Mouse (Mus musculus) lung, embryonic 14.5 days (tissue): ENCODE results near the gene Kctd15. TPM values are rescaled to one million over a fixed set of nuclear protein-coding genes. Genes with fewer than 3 reads are reported as not detected.

Experiments
- ATAC-seq: fragments of 200-750 bp; cut with Nextera tagmentation; 2 replicates; pipeline ENCODE4 v1.8.0; 2017; ENCODE audit warnings: mild to moderate bottlenecking, moderate TSS enrichment, moderate library complexity; ENCODE audit not compliant: insufficient read depth
- DNase-seq: peaks from one replicate; pipeline ENCODE4 v3.0.0-alpha.2; 2015
- H3K27ac ChIP-seq: fragments of 300-500 bp; sonication (generic); 2 replicates; pipeline ENCODE4 v1.5.1; 2014; ENCODE audit warnings: low read depth, mild to moderate bottlenecking, moderate library complexity
- H3K27me3 ChIP-seq: fragments of 300-500 bp; sonication (generic); 2 replicates; pipeline ENCODE4 v1.6.1; 2014; ENCODE audit warnings: low read length, control low read depth; ENCODE audit not compliant: insufficient read depth
- H3K36me3 ChIP-seq: fragments of 300-500 bp; sonication (generic); 2 replicates; pipeline ENCODE4 v1.6.1; 2014; ENCODE audit warnings: control low read depth; ENCODE audit not compliant: insufficient read depth
- H3K4me1 ChIP-seq: fragments of 300-500 bp; sonication (generic); 2 replicates; pipeline ENCODE4 v1.6.1; 2014; ENCODE audit warnings: antibody characterized with exemption, control low read depth; ENCODE audit not compliant: insufficient read depth
- H3K4me2 ChIP-seq: fragments of 300-500 bp; sonication (generic); 2 replicates; pipeline ENCODE4 v1.6.1; 2014; ENCODE audit warnings: mild to moderate bottlenecking
- H3K4me3 ChIP-seq: fragments of 300-500 bp; sonication (generic); 2 replicates; pipeline ENCODE4 v1.5.1; 2014; ENCODE audit warnings: low read depth, low read length
- H3K9ac ChIP-seq: fragments of 300-500 bp; sonication (generic); 2 replicates; pipeline ENCODE4 v1.6.1; 2014
- H3K9me3 ChIP-seq: fragments of 300-500 bp; sonication (generic); 2 replicates; pipeline ENCODE4 v1.6.1; 2016; ENCODE audit warnings: low read depth, low read length, control low read depth
- CTCF ChIP-seq: IDR thresholded peaks from 2 replicates; pipeline ENCODE4 v1.5.1; 2016; ENCODE audit warnings: antibody characterized with exemption, low read depth
- WGBS: fragments of 180-500 bp; shearing (Covaris S2); extraction: QIAGEN DNeasy Blood & Tissue Kit; methylation state at CpG from one replicate; pipeline ENCODE4 v1.1.7; 2014; 5-methylcytosine and 5-hydroxymethylcytosine counted together
- polyA plus RNA-seq: library from polyadenylated mRNA; unstranded; fragments of >200 nt; fragmentation: Nextera tagmentation; extraction: Ambion mirVana; gene quantifications from 2 replicates; pipeline ENCODE4 v1.2.1, GENCODE M21; 2014

Kctd15 gene
- 11.0 and 11.4 TPM in 2 replicates for polyA plus RNA-seq

DNA sequence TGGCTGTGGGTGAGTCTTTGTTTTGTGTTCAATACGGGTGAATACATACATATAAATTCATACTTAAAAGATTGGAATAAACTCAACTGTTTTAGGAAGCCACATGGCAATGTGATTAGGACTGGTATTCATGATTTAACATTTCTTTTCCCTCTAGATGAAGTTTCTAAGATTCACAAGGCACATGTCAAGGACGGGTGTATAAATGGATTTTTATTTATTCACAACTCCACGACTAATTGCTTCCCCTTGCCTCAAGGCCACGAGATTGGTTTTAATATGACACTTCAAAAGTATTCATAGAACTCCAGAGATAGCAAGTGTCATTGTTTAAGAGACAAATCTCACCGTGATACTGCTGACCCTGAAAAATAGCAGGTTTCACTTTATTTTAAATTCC, at the start of gene Kctd15:
Gene Kctd15, minus strand, starts transcription at position 101 of the 400 bp plus-strand sequence.
- TF ChIP-seq CTCF, result no peak
- Histone ChIP-seq H3K4me3 (peak within 1 kb of the TSS; percentile 76), H3K27ac (peak within 1 kb of the TSS; percentile 99; the same call in 1 of the 2 replicates), H3K36me3 (no peaks in the 10 kb centered on the region), H3K4me2 (peak within 1 kb of the TSS; percentile 80), H3K9ac (peak within 1 kb of the TSS; percentile 94), H3K27me3 (no peaks in the 10 kb centered on the region), H3K9me3 (no peaks in the 10 kb centered on the region), H3K4me1 (no peaks in the 10 kb centered on the region)
- DNase-seq (no peak), ATAC-seq (no peak)
- 61% methylated on average over 5 of the region's 5 CpGs for WGBS

DNA sequence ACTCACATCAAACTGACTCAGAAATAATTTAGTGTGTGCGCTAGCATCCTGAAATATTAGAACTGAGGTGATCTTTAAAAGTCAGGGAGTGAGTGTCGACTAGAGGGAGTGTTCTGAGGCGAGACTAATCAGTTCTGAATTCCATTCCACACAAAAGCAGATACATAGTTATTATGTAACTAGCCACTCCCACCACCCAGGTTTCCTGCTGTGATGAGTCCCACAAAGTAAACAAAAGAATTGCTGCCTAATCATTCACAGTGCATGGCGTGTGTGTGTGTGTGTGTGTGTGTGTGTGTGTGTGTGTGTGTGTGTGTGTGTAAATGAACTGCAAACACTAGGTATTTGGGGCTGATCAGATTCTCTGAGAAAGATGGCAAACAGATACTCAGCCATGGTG, 47.9 kb upstream of the Kctd15 start:
- TF ChIP-seq CTCF, result no peak
- 36% methylated on average over 4 of the region's 4 CpGs for WGBS

DNA sequence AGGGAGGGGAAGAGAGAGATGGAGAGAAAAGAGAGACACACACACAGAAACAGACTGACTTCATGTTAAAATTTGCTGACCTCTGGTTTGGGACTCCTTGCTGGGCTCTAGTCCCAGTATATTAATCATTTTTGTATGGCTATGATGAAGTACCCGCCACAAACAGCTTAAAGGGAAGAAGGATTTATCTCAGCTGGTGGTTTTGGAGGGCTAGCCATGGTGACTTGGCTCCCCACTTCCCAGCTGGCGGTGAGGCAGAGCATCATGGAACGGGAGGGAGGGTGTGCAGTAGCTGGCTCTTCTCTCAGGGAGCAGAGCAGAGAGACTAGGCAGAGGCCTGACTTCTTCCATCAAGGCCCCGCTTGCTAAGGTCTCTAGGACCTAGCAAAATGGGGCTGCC, 46.9 kb upstream of the Kctd15 start:
- H3K36me3 ChIP-seq, result no peaks in the 10 kb centered on the region
- no peaks in the 10 kb centered on the region for H3K4me1 ChIP-seq
- ATAC-seq (peak; percentile 71; the same call in 1 of the 2 replicates), DNase-seq (peak; percentile 74)
- 34% methylated on average over 4 of the region's 4 CpGs for WGBS
- peaks cover 11% of the 10 kb centered on the region; the same call in 1 of the 2 replicates for H3K27me3 ChIP-seq
- no peak overlapping the region for H3K27ac ChIP-seq
- H3K4me2 ChIP-seq, result no peak overlapping the region
- TF ChIP-seq CTCF, result no peak
- H3K9me3 ChIP-seq, result no peaks in the 10 kb centered on the region
- H3K9ac ChIP-seq, result no peak overlapping the region
- no peak overlapping the region for H3K4me3 ChIP-seq

More for the DNA sequence above, 47.9 kb upstream of the Kctd15 start:
- H3K9ac ChIP-seq, result no peak overlapping the region
- no peaks in the 10 kb centered on the region for H3K4me1 ChIP-seq
- no peak overlapping the region for H3K27ac ChIP-seq
- DNase-seq, result no peak
- peaks cover 7% of the 10 kb centered on the region; the same call in 1 of the 2 replicates for H3K27me3 ChIP-seq
- H3K4me2 ChIP-seq, result no peak overlapping the region
- ATAC-seq, result no peak
- H3K9me3 ChIP-seq, result no peaks in the 10 kb centered on the region
- no peaks in the 10 kb centered on the region for H3K36me3 ChIP-seq
- H3K4me3 ChIP-seq, result no peak overlapping the region

DNA sequence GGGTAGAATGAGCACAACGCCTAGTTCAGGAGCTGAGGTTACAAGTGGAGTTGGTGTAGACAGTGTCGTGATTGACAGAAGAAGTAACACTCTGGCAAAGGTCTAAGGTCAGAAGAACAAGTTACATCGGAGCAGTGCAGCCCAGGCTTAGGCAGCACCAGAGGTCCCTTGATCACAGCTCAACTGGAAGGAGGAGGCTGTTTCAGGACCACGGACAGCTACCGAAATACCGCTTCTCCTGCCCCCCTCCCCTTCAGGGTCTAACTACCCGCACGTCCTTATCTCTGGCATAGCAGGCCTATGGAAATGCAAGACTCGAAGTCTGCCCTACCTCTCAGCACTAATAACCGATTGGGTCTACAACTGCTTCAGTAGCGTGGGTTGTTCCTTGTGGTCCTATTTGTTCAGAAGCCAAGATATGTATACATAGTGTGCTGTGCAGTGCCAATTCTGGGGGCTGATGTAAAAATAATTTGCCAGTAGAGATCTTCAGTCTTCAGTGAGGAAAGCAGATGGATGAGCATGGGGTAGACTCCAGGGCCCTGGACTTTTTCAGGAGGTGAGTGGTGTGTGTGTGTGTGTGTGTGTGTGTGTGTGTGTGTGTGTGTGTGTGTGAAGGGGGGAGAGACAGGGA, 46.3 kb upstream of the Kctd15 start:
- TF ChIP-seq CTCF, result no peak
- no peak overlapping the region for H3K9ac ChIP-seq
- no peak overlapping the region for H3K4me2 ChIP-seq
- no peaks in the 10 kb centered on the region for H3K4me1 ChIP-seq
- ATAC-seq (peak; percentile 52), DNase-seq (peak; percentile 90)
- no peak overlapping the region for H3K27ac ChIP-seq
- peaks cover 11% of the 10 kb centered on the region; the same call in 1 of the 2 replicates for H3K27me3 ChIP-seq
- H3K9me3 ChIP-seq, result no peaks in the 10 kb centered on the region
- H3K4me3 ChIP-seq, result no peak overlapping the region
- no peaks in the 10 kb centered on the region for H3K36me3 ChIP-seq
- WGBS, result 15% methylated on average over 11 of the region's 11 CpGs

DNA sequence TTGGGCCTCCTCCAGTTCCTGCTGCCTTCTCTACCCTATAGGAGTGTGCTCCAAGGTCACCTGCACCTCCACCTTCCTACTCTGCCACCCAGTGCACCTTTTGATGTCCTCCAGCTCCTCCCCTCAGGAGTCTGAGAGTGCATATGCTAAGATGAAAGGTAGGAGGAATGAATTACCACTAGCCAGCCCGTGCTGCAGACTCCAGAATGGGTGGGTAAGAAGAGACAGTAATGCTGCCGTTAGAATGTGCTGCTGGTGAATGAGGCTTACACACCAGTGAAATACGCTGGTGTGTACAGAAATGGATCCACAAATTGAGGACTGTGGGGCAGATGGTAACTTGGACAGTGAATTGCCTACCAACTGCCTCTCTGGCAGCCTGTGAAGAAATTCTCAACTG, 43.4 kb upstream of the Kctd15 start:
- ATAC-seq (no peak), DNase-seq (no peak)
- no peaks in the 10 kb centered on the region for H3K36me3 ChIP-seq
- no peak overlapping the region for H3K4me2 ChIP-seq
- H3K9me3 ChIP-seq, result no peaks in the 10 kb centered on the region
- H3K4me3 ChIP-seq, result no peak overlapping the region
- WGBS, result 63% methylated on average over 3 of the region's 3 CpGs
- H3K27ac ChIP-seq, result no peak overlapping the region
- TF ChIP-seq CTCF, result no peak
- no peaks in the 10 kb centered on the region for H3K4me1 ChIP-seq
- no peak overlapping the region for H3K9ac ChIP-seq
- peaks cover 14% of the 10 kb centered on the region; the same call in 1 of the 2 replicates for H3K27me3 ChIP-seq

DNA sequence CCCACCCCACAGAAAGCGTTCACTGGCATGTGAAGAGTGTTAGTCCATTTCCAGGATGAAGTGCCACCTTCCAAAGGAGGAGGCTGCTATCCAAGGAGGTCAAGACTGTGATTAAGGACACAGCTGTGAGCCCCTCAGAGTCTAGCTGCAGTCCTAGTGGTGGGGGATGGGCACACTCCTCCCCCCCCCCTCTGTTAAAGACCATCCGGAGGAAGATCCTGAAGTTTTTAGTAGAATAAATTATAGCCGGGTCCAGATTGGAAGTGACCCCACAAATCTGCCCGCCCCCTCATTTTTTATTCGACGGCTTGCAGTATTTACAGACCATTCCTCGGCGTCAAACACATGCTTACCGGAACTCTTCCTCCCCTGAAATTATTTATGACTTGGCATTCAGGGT, 41.7 kb upstream of the Kctd15 start:
- no peak for TF ChIP-seq CTCF
- Histone ChIP-seq H3K9me3 (no peaks in the 10 kb centered on the region), H3K4me2 (no peak overlapping the region), H3K9ac (no peak overlapping the region), H3K4me1 (no peaks in the 10 kb centered on the region), H3K27me3 (peaks cover 11% of the 10 kb centered on the region; the same call in 1 of the 2 replicates), H3K27ac (no peak overlapping the region), H3K4me3 (no peak overlapping the region), H3K36me3 (no peaks in the 10 kb centered on the region)
- WGBS, result 59% methylated on average over 9 of the region's 9 CpGs
- DNase-seq, result no peak
- no peak for ATAC-seq

DNA sequence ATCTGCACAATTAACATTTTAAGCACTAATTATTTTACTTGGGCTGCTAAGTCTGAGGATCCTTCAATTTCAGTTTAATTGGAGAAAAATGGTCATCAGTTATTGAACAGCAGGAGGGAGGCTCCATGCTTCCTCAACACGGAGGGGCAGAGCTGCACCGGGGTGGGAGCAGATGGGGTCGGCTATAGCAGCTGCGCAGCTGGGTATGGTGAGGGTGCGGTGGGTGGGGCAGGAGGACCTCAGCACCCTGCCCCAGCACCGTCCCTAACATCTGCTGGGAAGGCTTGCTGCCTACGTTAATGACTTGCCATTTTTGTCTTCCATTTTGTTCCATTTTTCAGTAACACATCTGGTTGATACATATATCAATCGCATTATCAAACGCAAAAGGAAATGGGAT, 39.6 kb upstream of the Kctd15 start:
- no peak overlapping the region for H3K27ac ChIP-seq
- H3K4me1 ChIP-seq, result no peaks in the 10 kb centered on the region
- 49% methylated on average over 9 of the region's 9 CpGs for WGBS
- no peak overlapping the region for H3K4me3 ChIP-seq
- no peak for TF ChIP-seq CTCF
- H3K9ac ChIP-seq, result no peak overlapping the region
- peaks cover 11% of the 10 kb centered on the region; the same call in 1 of the 2 replicates for H3K27me3 ChIP-seq
- ATAC-seq (no peak), DNase-seq (no peak)
- H3K36me3 ChIP-seq, result no peaks in the 10 kb centered on the region
- H3K4me2 ChIP-seq, result no peak overlapping the region
- H3K9me3 ChIP-seq, result no peaks in the 10 kb centered on the region
